In the genomic region with DNA sequence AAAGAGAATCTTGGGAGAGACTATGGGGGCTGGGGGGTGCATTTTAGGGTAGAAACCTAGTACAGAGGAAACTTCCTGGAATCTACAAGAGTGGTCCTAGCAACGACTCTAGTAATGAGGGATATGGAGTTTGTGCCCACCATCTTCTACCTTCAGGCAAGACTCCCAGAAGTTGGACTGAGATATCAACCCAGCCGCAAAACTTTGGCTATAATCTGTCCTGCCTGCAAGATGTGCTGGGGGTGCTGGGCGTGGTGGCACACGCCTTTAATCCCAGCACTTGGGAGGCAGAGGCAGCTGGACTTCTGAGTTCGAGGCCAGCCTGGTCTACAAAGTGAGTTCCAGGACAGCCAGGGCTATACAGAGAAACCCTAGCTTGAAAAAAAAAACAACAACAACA, we compare ENCODE assay signal across 27 mouse cellular contexts. TPM values are rescaled to one million over a fixed set of nuclear protein-coding genes. Genes with fewer than 3 reads are reported as not detected.
DNase-seq lines count a peak whose midpoint lies in the region; ATAC-seq and TF ChIP-seq lines count a peak whose summit lies in the region.
"Had no signal": no experiment of that assay in that cellular context is flagged by ENCODE, and none has a peak within 500 bp of the region (broad histone marks: within the 10 kb centered on the region; RNA-seq: fewer than 3 reads in every experiment).

No protein-coding gene starts in this region.

- DNase-seq in liver, embryonic 13.5 days: peak; percentile 37
- no peak for DNase-seq in liver, postnatal 0 days
- DNase-seq in layer of hippocampus, postnatal 36 days: no peak
- DNase-seq in ovary, postnatal 14 days (ENCODE audit: low spot score): no peak
- DNase-seq: adrenal gland, adult 2 months; adrenal gland, postnatal 10 days; adrenal gland, postnatal 25 days; cerebellum, adult 11 months; cerebellum, adult 18-20 months; cerebellum, adult 8-10 months; cerebellum, adult 9-11 months; cerebellum, postnatal 14 days; cerebellum, postnatal 36 days; embryo, embryonic 11 days had no signal

- H3K36me3 ChIP-seq in liver, embryonic 12.5 days: no peaks in the 10 kb centered on the region
- H3K36me3 ChIP-seq in liver, embryonic 13.5 days: no peaks in the 10 kb centered on the region
- no peaks in the 10 kb centered on the region for H3K36me3 ChIP-seq in liver, postnatal 0 days (replicated peaks; ENCODE audit: insufficient read depth, low read length)
- H3K36me3 ChIP-seq: embryonic facial prominence, embryonic 13.5 days; embryonic facial prominence, embryonic 15.5 days; forebrain, embryonic 10.5 days; forebrain, embryonic 12.5 days had no signal

- TF ChIP-seq EP300 in liver, postnatal 0 days (IDR thresholded peaks at IDR 0.05; ENCODE audit: low read depth): peak; percentile 13; the same call in 1 of the 2 replicates

- H3K27me3 ChIP-seq in liver, embryonic 12.5 days (replicated peaks): no peaks in the 10 kb centered on the region
- no peaks in the 10 kb centered on the region for H3K27me3 ChIP-seq in liver, embryonic 13.5 days
- H3K27me3 ChIP-seq in liver, postnatal 0 days (ENCODE audit: insufficient read depth, low read length): no peaks in the 10 kb centered on the region
- H3K27me3 ChIP-seq: embryonic facial prominence, embryonic 13.5 days; embryonic facial prominence, embryonic 15.5 days; forebrain, embryonic 12.5 days had no signal

- H3K4me3 ChIP-seq in liver, embryonic 12.5 days: no peak overlapping the region
- H3K4me3 ChIP-seq in liver, embryonic 13.5 days (replicated peaks): no peak overlapping the region
- no peak overlapping the region for H3K4me3 ChIP-seq in liver, postnatal 0 days (ENCODE audit: low read depth, low read length)
- H3K4me3 ChIP-seq: embryonic facial prominence, embryonic 13.5 days; embryonic facial prominence, embryonic 15.5 days; erythroblast, embryonic 14.5 days; forebrain, embryonic 10.5 days; forebrain, embryonic 12.5 days had no signal

- ATAC-seq in liver, embryonic 12.5 days: peak; percentile 53
- peak; percentile 51 for ATAC-seq in liver, embryonic 13.5 days (ENCODE audit: low read depth)
- peak; percentile 40 for ATAC-seq in liver, postnatal 0 days
- no peak for ATAC-seq in inflammation-experienced regulatory T-cells, adult 6 months
- ATAC-seq: forebrain, embryonic 14.5 days had no signal

- H3K27ac ChIP-seq in liver, embryonic 12.5 days: peak overlapping the region; percentile 56; the same call in 1 of the 2 replicates
- H3K27ac ChIP-seq in liver, embryonic 13.5 days: no peak overlapping the region; the same call in 1 of the 2 replicates
- H3K27ac ChIP-seq in liver, postnatal 0 days (ENCODE audit: low read depth): no peak overlapping the region
- H3K27ac ChIP-seq: embryonic facial prominence, embryonic 13.5 days; embryonic facial prominence, embryonic 15.5 days; forebrain, embryonic 10.5 days; forebrain, embryonic 12.5 days had no signal

- TF ChIP-seq CTCF in liver, postnatal 0 days (IDR thresholded peaks at IDR 0.05; ENCODE audit: low read depth): no peak

- H3K9ac ChIP-seq in liver, embryonic 12.5 days: no peak overlapping the region
- no peak overlapping the region for H3K9ac ChIP-seq in liver, embryonic 13.5 days
- H3K9ac ChIP-seq in liver, postnatal 0 days (replicated peaks): no peak overlapping the region
- H3K9ac ChIP-seq: embryonic facial prominence, embryonic 13.5 days; embryonic facial prominence, embryonic 15.5 days; forebrain, embryonic 12.5 days had no signal

- peaks cover 36% of the 10 kb centered on the region for H3K4me1 ChIP-seq in liver, embryonic 12.5 days
- H3K4me1 ChIP-seq in liver, embryonic 13.5 days (replicated peaks): peaks cover 44% of the 10 kb centered on the region
- no peaks in the 10 kb centered on the region for H3K4me1 ChIP-seq in liver, postnatal 0 days (ENCODE audit: insufficient read depth)
- H3K4me1 ChIP-seq: embryonic facial prominence, embryonic 13.5 days; embryonic facial prominence, embryonic 15.5 days; forebrain, embryonic 10.5 days; forebrain, embryonic 12.5 days had no signal

- H3K9me3 ChIP-seq in liver, embryonic 12.5 days (replicated peaks): no peaks in the 10 kb centered on the region
- no peaks in the 10 kb centered on the region for H3K9me3 ChIP-seq in liver, embryonic 13.5 days (replicated peaks)
- H3K9me3 ChIP-seq in liver, postnatal 0 days (ENCODE audit: low read length): no peaks in the 10 kb centered on the region
- H3K9me3 ChIP-seq: embryonic facial prominence, embryonic 15.5 days; forebrain, embryonic 10.5 days; forebrain, embryonic 12.5 days had no signal

- WGBS in liver, embryonic 12.5 days (ENCODE audit: insufficient replicate concordance): 42% methylated on average over 5 of the region's 5 CpGs
- 41% methylated on average over 5 of the region's 5 CpGs for WGBS in liver, embryonic 13.5 days (ENCODE audit: insufficient replicate concordance)
- WGBS in liver, postnatal 0 days (ENCODE audit: insufficient replicate concordance): 77% methylated on average over 5 of the region's 5 CpGs

- no peak overlapping the region for H3K4me2 ChIP-seq in liver, embryonic 12.5 days
- H3K4me2 ChIP-seq in liver, embryonic 13.5 days: no peak overlapping the region
- H3K4me2 ChIP-seq in liver, postnatal 0 days (ENCODE audit: low read depth, low read length): no peak overlapping the region
- H3K4me2 ChIP-seq: embryonic facial prominence, embryonic 13.5 days; embryonic facial prominence, embryonic 15.5 days; forebrain, embryonic 12.5 days had no signal

RNA-seq across cellular contexts. Expression of a gene that starts 28.9 kb away (rescaled TPM):
- 0.19 TPM in 1 of 2 replicates, not detected in the other for polyA plus RNA-seq in liver, embryonic 12.5 days (2016; fragmentation: Nextera tagmentation; extraction: Ambion mirVana)
- polyA plus RNA-seq in liver, embryonic 13.5 days (2015; fragmentation: Nextera tagmentation; extraction: Ambion mirVana): 0.07 TPM in 1 of 2 replicates, not detected in the other
- not detected in 2 replicates for polyA plus RNA-seq in liver, postnatal 0 days (2015; fragmentation: Nextera tagmentation; extraction: Ambion mirVana)
- total RNA-seq in layer of hippocampus, postnatal 36 days (2021): not detected
- polyA plus RNA-seq in inflammation-experienced regulatory T-cells, adult 6 months (2017; shearing (Covaris generic)): not detected
- total RNA-seq: adrenal gland, adult 2 months; adrenal gland, postnatal 10 days; adrenal gland, postnatal 25 days; adrenal gland, postnatal 4 days; common myeloid progenitor, adult 5-6 weeks; MEL had no signal
- polyA plus RNA-seq: adrenal gland, adult 2 months; brain, embryonic 14.5 days; embryonic facial prominence, embryonic 11.5 days; embryonic facial prominence, embryonic 13.5 days; embryonic facial prominence, embryonic 15.5 days; erythroblast, embryonic 14.5 days; forebrain, embryonic 10.5 days; forebrain, embryonic 12.5 days; forebrain, embryonic 14.5 days had no signal

RNA-seq across cellular contexts. Expression of a gene that starts 49.1 kb away (rescaled TPM):
- not detected in 2 replicates for polyA plus RNA-seq in liver, embryonic 12.5 days (2016; fragmentation: Nextera tagmentation; extraction: Ambion mirVana)
- not detected in 2 replicates for polyA plus RNA-seq in liver, embryonic 13.5 days (2015; fragmentation: Nextera tagmentation; extraction: Ambion mirVana)
- polyA plus RNA-seq in liver, postnatal 0 days (2015; fragmentation: Nextera tagmentation; extraction: Ambion mirVana): not detected in 2 replicates
- total RNA-seq in layer of hippocampus, postnatal 36 days (2021): not detected
- not detected for polyA plus RNA-seq in inflammation-experienced regulatory T-cells, adult 6 months (2017; shearing (Covaris generic))
- total RNA-seq: adrenal gland, adult 2 months; adrenal gland, postnatal 10 days; adrenal gland, postnatal 25 days; adrenal gland, postnatal 4 days; common myeloid progenitor, adult 5-6 weeks; MEL had no signal
- polyA plus RNA-seq: adrenal gland, adult 2 months; embryonic facial prominence, embryonic 11.5 days; embryonic facial prominence, embryonic 13.5 days; embryonic facial prominence, embryonic 15.5 days; erythroblast, embryonic 14.5 days; forebrain, embryonic 10.5 days; forebrain, embryonic 12.5 days; forebrain, embryonic 14.5 days had no signal
